Mouse (Mus musculus) kidney, adult 2 months (tissue): ENCODE results near the gene Dnajc9. TPM values are rescaled to one million over a fixed set of nuclear protein-coding genes. Genes with fewer than 3 reads are reported as not detected.

ENCODE experiments used
- DNase-seq: peaks from one replicate; pipeline ENCODE4 v3.0.0; 2021
- H3K27ac ChIP-seq: fragments of 200-500 bp; 2 replicates; pipeline ENCODE4 v1.5.1; 2012; ENCODE audit warnings: low read depth, low read length, control low read depth, inconsistent platforms; ENCODE audit not compliant: insufficient read depth
- H3K27me3 ChIP-seq: fragments of 200-500 bp; replicated peaks from 2 replicates; pipeline ENCODE4 v1.6.1; 2012; ENCODE audit warnings: mild to moderate bottlenecking, moderate library complexity, low read length, inconsistent platforms; ENCODE audit not compliant: control insufficient read depth, insufficient read depth
- H3K36me3 ChIP-seq: fragments of 200-500 bp; 2 replicates; pipeline ENCODE4 v1.6.1; 2012; ENCODE audit warnings: mild to moderate bottlenecking, moderate library complexity, low read length, inconsistent platforms; ENCODE audit not compliant: control insufficient read depth, insufficient read depth
- H3K4me1 ChIP-seq: fragments of 200-500 bp; 2 replicates; pipeline ENCODE4 v1.6.1; 2011; ENCODE audit warnings: low read length; ENCODE audit not compliant: control insufficient read depth, insufficient read depth
- H3K4me3 ChIP-seq: fragments of 200-500 bp; 2 replicates; pipeline ENCODE4 v1.5.1; 2011; ENCODE audit warnings: mild to moderate bottlenecking, low read depth, low read length, control low read depth; ENCODE audit not compliant: insufficient read depth
- CTCF ChIP-seq: fragments of 200-500 bp; conservative IDR thresholded peaks from 2 replicates; pipeline ENCODE4 v1.5.1; 2011; ENCODE audit warnings: low read depth, mild to moderate bottlenecking, control low read depth, low read length, moderate library complexity, mixed read lengths; ENCODE audit not compliant: insufficient read depth, insufficient read length
- POLR2A ChIP-seq: fragments of 200-500 bp; IDR thresholded peaks from one replicate; pipeline ENCODE4 v1.6.1; 2011; ENCODE audit warnings: low read depth, low read length, control low read depth
- WGBS: fragments of 180-500 bp; shearing (Covaris S2); methylation state at CpG from one replicate; pipeline ENCODE4 v1.1.7; 2018; 5-methylcytosine and 5-hydroxymethylcytosine counted together
- polyA plus RNA-seq: library from polyadenylated mRNA; depleted of rRNA; stranded (reverse); fragments of >200 nt; gene quantifications from 2 replicates; pipeline ENCODE4 v1.2.3, GENCODE M21; 2012; rRNA removed

Gene Dnajc9
- polyA plus RNA-seq, 1 experiment = 13.6 TPM

DNA sequence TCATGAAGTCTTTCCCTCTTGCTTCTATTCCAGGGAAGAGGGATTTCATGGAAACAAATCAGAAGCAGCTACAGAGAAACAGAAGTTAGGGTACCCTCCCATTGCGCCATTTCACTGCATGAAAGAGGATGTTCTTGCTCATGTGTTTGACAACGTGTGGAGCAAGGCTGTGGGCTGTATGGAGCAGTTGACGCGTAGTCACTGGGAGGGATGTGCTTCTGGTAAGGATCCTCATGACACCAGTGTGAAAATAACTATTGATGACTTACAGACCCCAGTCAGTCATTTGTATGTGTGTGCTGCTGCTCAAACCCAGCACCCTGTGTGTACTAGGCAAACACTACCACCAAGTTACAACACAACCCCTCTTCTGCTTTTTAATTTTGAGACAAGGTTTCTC, 25.5 kb downstream of the Dnajc9 start:
- H3K27me3 ChIP-seq = no peaks in the 10 kb centered on the region
- no peak overlapping the region for H3K27ac ChIP-seq
- H3K4me3 ChIP-seq = no peak overlapping the region
- H3K4me1 ChIP-seq = no peaks in the 10 kb centered on the region
- H3K36me3 ChIP-seq = peaks cover 6% of the 10 kb centered on the region
- no peak for TF ChIP-seq POLR2A
- TF ChIP-seq CTCF = no peak
- no peak for DNase-seq
- WGBS = 87% methylated on average over 4 of the region's 4 CpGs

DNA sequence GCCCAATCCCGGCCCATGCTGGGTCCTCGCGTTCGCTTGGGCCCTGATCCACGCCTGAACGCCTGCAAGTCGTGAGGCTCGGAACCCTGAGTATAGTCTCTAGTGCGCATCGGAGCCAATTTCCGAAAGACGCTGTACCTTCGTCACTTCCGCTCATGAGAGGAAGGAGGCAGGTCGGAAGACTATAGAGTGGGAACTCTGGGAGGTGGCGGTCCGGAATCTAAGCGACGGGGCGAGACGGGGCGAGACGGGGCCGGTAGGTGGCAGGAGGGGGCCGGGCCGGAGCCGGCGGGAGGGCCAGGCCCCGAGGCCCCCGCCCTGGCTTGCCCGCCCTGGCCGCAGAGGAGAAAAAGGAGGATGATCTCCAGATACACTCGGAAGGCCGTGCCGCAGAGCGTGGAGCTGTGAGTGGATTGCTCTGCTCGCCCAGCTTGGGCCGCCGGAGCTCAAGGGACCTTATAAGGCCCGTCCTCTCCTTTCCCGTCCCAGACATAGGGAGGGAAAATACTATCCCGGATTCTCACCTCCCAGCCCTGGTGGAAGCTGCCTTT, 40.6 kb downstream of the Dnajc9 start, which contains the start of the genes Ecd and Fam149b:
TSS of gene Ecd (minus strand) at position 131 of the 551 bp plus-strand sequence.
TSS of gene Fam149b (plus strand) at position 172 of the 551 bp plus-strand sequence.
- peak; percentile 31; the same call in 1 of the 2 replicates for TF ChIP-seq CTCF
- peak; percentile 32 for TF ChIP-seq POLR2A
- Histone ChIP-seq H3K4me1 (no peaks in the 10 kb centered on the region; the same call in 1 of the 2 replicates), H3K4me3 (peak within 1 kb of the TSS; percentile 79), H3K27ac (peak within 1 kb of the TSS; percentile 77), H3K27me3 (no peaks in the 10 kb centered on the region), H3K36me3 (no peaks in the 10 kb centered on the region)
- peak; percentile 97 for DNase-seq
- WGBS = under 1% methylated on average over 42 of the region's 42 CpGs

DNA sequence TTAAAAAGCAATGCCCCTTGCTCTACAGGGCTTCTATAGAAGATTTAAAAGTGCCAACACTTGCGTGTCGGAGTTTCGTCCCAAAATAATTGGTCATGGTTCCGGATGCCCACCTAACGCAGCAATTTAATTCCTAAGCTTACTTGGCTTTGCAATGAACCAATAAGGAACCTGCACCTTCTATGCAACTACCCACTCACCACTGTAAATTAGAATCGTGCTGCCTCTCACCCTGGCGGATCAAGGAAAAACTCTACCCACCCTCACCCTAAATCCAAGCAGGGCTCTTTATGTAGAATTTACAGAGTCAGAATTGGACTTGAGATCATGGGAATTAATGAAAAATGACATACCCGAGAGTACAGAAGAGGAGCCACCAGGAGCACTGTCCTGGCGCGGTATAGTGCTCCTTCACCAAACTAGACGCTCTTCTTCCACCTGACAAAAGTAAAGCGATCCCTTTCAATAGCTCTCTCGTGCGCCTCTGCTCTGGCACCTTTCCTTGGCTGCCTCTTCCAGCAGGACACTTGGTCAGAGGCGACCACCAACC, 41.2 kb downstream of the Dnajc9 start:
- H3K36me3 ChIP-seq = no peaks in the 10 kb centered on the region
- H3K4me3 ChIP-seq = peak overlapping the region; percentile 79
- H3K27ac ChIP-seq = peak overlapping the region; percentile 63
- no peak for TF ChIP-seq CTCF
- no peak for TF ChIP-seq POLR2A
- DNase-seq = no peak
- no peaks in the 10 kb centered on the region for H3K27me3 ChIP-seq
- 1% methylated on average over 15 of the region's 15 CpGs for WGBS
- H3K4me1 ChIP-seq = no peaks in the 10 kb centered on the region; the same call in 1 of the 2 replicates

DNA sequence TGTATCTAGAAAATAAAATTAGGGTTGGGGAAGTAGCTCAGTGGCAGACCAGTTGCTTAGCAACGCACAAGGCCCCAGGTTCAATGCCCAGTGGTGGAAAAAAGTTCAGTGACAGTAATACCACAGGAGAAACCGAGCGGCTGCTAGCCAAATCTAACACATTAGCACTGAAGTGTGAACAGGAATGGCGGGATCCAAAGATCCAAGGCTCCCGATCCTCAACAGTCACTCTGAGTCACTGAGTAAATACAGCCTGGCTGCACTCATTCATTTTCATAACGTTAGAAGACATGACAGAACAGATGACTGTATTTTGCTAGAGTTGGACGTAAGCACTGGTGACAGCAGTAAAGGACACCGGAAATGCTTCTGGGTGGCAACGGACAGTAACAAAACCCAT, 42.8 kb downstream of the Dnajc9 start:
- Histone ChIP-seq H3K4me1 (no peaks in the 10 kb centered on the region; the same call in 1 of the 2 replicates), H3K36me3 (no peaks in the 10 kb centered on the region), H3K27ac (no peak overlapping the region), H3K27me3 (no peaks in the 10 kb centered on the region), H3K4me3 (no peak overlapping the region)
- no peak for DNase-seq
- TF ChIP-seq POLR2A (no peak), CTCF (no peak)
- WGBS = 73% methylated on average over 9 of the region's 9 CpGs

DNA sequence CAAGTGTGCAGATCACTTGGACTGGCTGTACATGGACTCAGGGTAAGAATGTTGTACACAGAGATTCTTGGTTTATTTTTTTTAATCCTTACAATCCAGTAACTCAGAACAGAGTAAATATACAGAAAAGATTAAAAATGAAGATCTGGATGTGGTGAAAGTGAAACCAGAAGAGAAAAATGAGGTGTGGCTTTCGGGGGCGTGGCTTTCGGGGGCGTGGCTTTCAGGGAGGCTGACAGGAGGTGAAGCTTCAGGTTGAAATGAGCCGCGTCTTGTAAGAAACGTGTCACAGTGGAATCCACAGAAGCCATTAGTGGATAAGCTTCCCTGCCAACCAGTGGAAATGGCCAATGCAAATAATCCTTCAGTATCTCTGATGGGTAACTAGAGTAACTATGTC, 47.8 kb downstream of the Dnajc9 start:
- no peaks in the 10 kb centered on the region for H3K27me3 ChIP-seq
- DNase-seq = no peak
- no peaks in the 10 kb centered on the region for H3K36me3 ChIP-seq
- WGBS = 80% methylated on average over 7 of the region's 7 CpGs
- H3K4me1 ChIP-seq = no peaks in the 10 kb centered on the region
- TF ChIP-seq CTCF (no peak), POLR2A (no peak)
- no peak overlapping the region for H3K27ac ChIP-seq
- H3K4me3 ChIP-seq = no peak overlapping the region

DNA sequence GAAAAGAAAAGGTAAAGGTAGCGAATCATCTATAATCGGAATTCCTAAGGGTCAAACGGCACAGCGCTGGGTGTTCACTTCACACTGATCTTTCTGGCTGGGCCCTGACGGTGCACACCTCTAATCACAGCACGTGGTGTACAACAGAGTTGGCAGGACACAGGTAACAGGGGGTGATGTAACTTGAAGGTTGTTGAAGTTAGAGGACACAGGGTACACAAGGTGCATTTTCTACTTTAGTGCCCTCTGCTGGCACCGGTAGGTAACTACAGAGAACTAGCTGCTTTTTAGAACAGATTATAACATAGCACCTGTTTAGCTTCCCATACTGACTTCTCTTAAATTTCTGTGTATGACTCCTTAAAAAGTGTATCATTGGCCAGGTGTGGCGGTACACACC, 48.6 kb downstream of the Dnajc9 start:
- H3K4me3 ChIP-seq = no peak overlapping the region
- H3K27ac ChIP-seq = no peak overlapping the region
- 80% methylated on average over 8 of the region's 8 CpGs for WGBS
- no peaks in the 10 kb centered on the region for H3K4me1 ChIP-seq
- H3K27me3 ChIP-seq = no peaks in the 10 kb centered on the region
- peak; percentile 47 for DNase-seq
- no peaks in the 10 kb centered on the region for H3K36me3 ChIP-seq
- TF ChIP-seq CTCF (peak; percentile 32; the same call in 1 of the 2 replicates), POLR2A (no peak)

DNA sequence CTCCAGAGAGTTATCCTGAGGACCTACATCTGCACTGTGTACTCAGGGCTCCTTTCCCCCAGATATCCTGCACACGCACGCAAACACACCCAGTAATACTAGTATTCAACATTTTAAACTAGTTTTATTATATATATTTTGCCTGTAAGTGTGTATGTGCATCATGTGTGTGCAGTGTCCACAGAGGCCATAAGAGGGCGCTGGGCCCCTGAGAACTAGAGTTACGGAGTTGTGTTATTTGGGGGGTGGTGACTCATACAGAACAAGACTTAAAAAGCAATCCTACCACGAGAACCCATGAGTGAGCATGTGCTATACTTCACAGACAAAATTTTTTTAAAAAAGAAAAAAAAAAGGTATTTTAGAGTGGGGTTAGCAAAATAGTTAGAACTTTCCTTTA, 49.3 kb downstream of the Dnajc9 start:
- WGBS = 96% methylated on average over 5 of the region's 5 CpGs
- no peaks in the 10 kb centered on the region for H3K4me1 ChIP-seq
- no peak for DNase-seq
- no peaks in the 10 kb centered on the region for H3K27me3 ChIP-seq
- no peak overlapping the region for H3K4me3 ChIP-seq
- no peaks in the 10 kb centered on the region for H3K36me3 ChIP-seq
- no peak overlapping the region for H3K27ac ChIP-seq
- no peak for TF ChIP-seq POLR2A

Other genes with a start within 250 kb of the Dnajc9 start
- gene Kcnk5, start 207.1 kb downstream of the Dnajc9 start, polyA plus RNA-seq = 32.0 and 34.2 TPM in 2 replicates
- gene Kcnk16, start 119.7 kb downstream of the Dnajc9 start, polyA plus RNA-seq = not detected in 2 replicates
- gene Nudt13, start 94.2 kb downstream of the Dnajc9 start, polyA plus RNA-seq = 22.4 and 25.4 TPM in 2 replicates
- 21.4 and 22.7 TPM in 2 replicates for gene Ecd, start 40.8 kb downstream of the Dnajc9 start, polyA plus RNA-seq
- gene Fam149b, start 40.7 kb downstream of the Dnajc9 start, polyA plus RNA-seq = 38.4 and 39.3 TPM in 2 replicates
- gene Mrps16, start 4.7 kb upstream of the Dnajc9 start, polyA plus RNA-seq = 59.5 and 63.7 TPM in 2 replicates
- gene Cfap70, start 63.3 kb upstream of the Dnajc9 start, polyA plus RNA-seq = 0.77 and 1.0 TPM in 2 replicates
- gene Anxa7, start 91.2 kb upstream of the Dnajc9 start, polyA plus RNA-seq = 84.0 and 92.2 TPM in 2 replicates
- gene Mss51, start 108.0 kb upstream of the Dnajc9 start, polyA plus RNA-seq = 0.19 and 0.45 TPM in 2 replicates
- 9.7 and 13.7 TPM in 2 replicates for gene Ppp3cb, start 157.7 kb upstream of the Dnajc9 start, polyA plus RNA-seq